Mouse (Mus musculus) limb, embryonic 14.5 days (tissue): ENCODE results near the gene Bap1. TPM values are rescaled to one million over a fixed set of nuclear protein-coding genes. Genes with fewer than 3 reads are reported as not detected.
A peak's percentile ranks its signal among the peaks of the same experiment; 100 is the strongest.

Source experiments
- ATAC-seq: fragments of 200-750 bp; cut with Nextera tagmentation; 2 replicates; pipeline ENCODE4 v1.8.0; 2017; ENCODE audit warnings: low read depth, moderate number of reproducible peaks, moderate TSS enrichment; ENCODE audit not compliant: low FRiP score
- DNase-seq: peaks from one replicate; pipeline ENCODE4 v3.0.0-alpha.2; 2015; ENCODE audit warnings: low spot score
- H3K27ac ChIP-seq: fragments of 300-500 bp; sonication (generic); replicated peaks from 2 replicates; pipeline ENCODE4 v1.5.1; 2014; ENCODE audit warnings: low read depth, mild to moderate bottlenecking, low read length, moderate library complexity, mixed read lengths
- H3K27me3 ChIP-seq: fragments of 300-500 bp; sonication (generic); 2 replicates; pipeline ENCODE4 v1.6.1; 2014; ENCODE audit warnings: low read length, mixed read lengths; ENCODE audit not compliant: control insufficient read depth, insufficient read depth
- H3K36me3 ChIP-seq: fragments of 300-500 bp; sonication (generic); 2 replicates; pipeline ENCODE4 v1.6.1; 2014; ENCODE audit warnings: mild to moderate bottlenecking, low read length, moderate library complexity, mixed read lengths; ENCODE audit not compliant: control insufficient read depth, insufficient read depth
- H3K4me1 ChIP-seq: fragments of 300-500 bp; sonication (generic); 2 replicates; pipeline ENCODE4 v1.6.1; 2014; ENCODE audit warnings: antibody characterized with exemption, low read length, mixed read lengths; ENCODE audit not compliant: control insufficient read depth, insufficient read depth
- H3K4me2 ChIP-seq: fragments of 300-500 bp; sonication (generic); replicated peaks from 2 replicates; pipeline ENCODE4 v1.6.1; 2014; ENCODE audit warnings: low read depth, mild to moderate bottlenecking, low read length, moderate library complexity; ENCODE audit not compliant: severe bottlenecking
- H3K4me3 ChIP-seq: fragments of 300-500 bp; sonication (generic); replicated peaks from 2 replicates; pipeline ENCODE4 v1.5.1; 2014; ENCODE audit warnings: low read length
- H3K9ac ChIP-seq: fragments of 300-500 bp; sonication (generic); 2 replicates; pipeline ENCODE4 v1.6.1; 2014; ENCODE audit warnings: mild to moderate bottlenecking, low read depth, low read length, moderate library complexity; ENCODE audit not compliant: severe bottlenecking
- H3K9me3 ChIP-seq: fragments of 300-500 bp; sonication (generic); 2 replicates; pipeline ENCODE4 v1.6.1; 2016; ENCODE audit warnings: low read length; ENCODE audit not compliant: control insufficient read depth
- POLR2A ChIP-seq: fragments of 200-500 bp; IDR thresholded peaks from 2 replicates; pipeline ENCODE4 v1.8.0; 2012; ENCODE audit warnings: inconsistent platforms, mild to moderate bottlenecking, moderate library complexity, borderline replicate concordance; ENCODE audit not compliant: insufficient read depth, insufficient read length; ENCODE audit errors: extremely low read depth
- whole genome bisulfite sequencing: fragments of 180-500 bp; shearing (Covaris S2); extraction: QIAGEN DNeasy Blood & Tissue Kit; methylation state at CpG from one replicate; pipeline ENCODE4 v1.1.7; 2014; 5-methylcytosine and 5-hydroxymethylcytosine counted together
- polyA plus RNA-seq, 2 experiments: library from polyadenylated mRNA; depleted of rRNA in 1 of 2; stranded (reverse) in 1 of 2; unstranded in 1 of 2; fragments of >200 nt; fragmentation: Nextera tagmentation in 1 of 2; extraction: Ambion mirVana in 1 of 2; gene quantifications; 2 replicates each; pipeline versions ENCODE4 v1.2.1 to v1.2.3; 2012 to 2014

Gene Bap1
- polyA plus RNA-seq, 2 experiments: 71.7 to 90.1 TPM

- WGBS: 68% methylated on average over 8 of the region's 8 CpGs
- no peak overlapping the region for H3K4me3 ChIP-seq
- H3K36me3 ChIP-seq: no peaks in the 10 kb centered on the region
- ATAC-seq (no peak), DNase-seq (no peak)
- H3K27ac ChIP-seq: no peak overlapping the region
- H3K9ac ChIP-seq: peak overlapping the region; percentile 0; the same call in 1 of the 2 replicates
- no peak for TF ChIP-seq POLR2A
- H3K4me2 ChIP-seq: no peak overlapping the region
- no peaks in the 10 kb centered on the region for H3K27me3 ChIP-seq
- H3K4me1 ChIP-seq: 0 out of 2 replicates have a peak, but pooled peaks cover 10% of the 10 kb centered on the region
- no peaks in the 10 kb centered on the region for H3K9me3 ChIP-seq
Observed at GRCm38 (mm10) chr14:31213868-31214267, 37.4 kb upstream of the Bap1 start.

- Histone ChIP-seq H3K9me3 (no peaks in the 10 kb centered on the region), H3K36me3 (no peaks in the 10 kb centered on the region), H3K9ac (no peak overlapping the region), H3K4me3 (no peak overlapping the region), H3K27ac (no peak overlapping the region), H3K4me1 (0 out of 2 replicates have a peak, but pooled peaks cover 10% of the 10 kb centered on the region), H3K27me3 (no peaks in the 10 kb centered on the region), H3K4me2 (no peak overlapping the region)
- TF ChIP-seq POLR2A: no peak
- WGBS: 76% methylated on average over 3 of the region's 3 CpGs
- ATAC-seq (no peak), DNase-seq (no peak)
Observed at GRCm38 (mm10) chr14:31214684-31215083, 36.6 kb upstream of the Bap1 start.

- Histone ChIP-seq H3K9me3 (no peaks in the 10 kb centered on the region), H3K27me3 (no peaks in the 10 kb centered on the region), H3K4me3 (no peak overlapping the region), H3K9ac (peak overlapping the region; percentile 39), H3K27ac (no peak overlapping the region), H3K36me3 (no peaks in the 10 kb centered on the region), H3K4me1 (0 out of 2 replicates have a peak, but pooled peaks cover 10% of the 10 kb centered on the region), H3K4me2 (no peak overlapping the region)
- DNase-seq: peak; percentile 67
- no peak for TF ChIP-seq POLR2A
- peak; percentile 53; the same call in 1 of the 2 replicates for ATAC-seq
- WGBS: 33% methylated on average over 15 of the region's 15 CpGs
Observed at GRCm38 (mm10) chr14:31215157-31216002, 35.9 kb upstream of the Bap1 start.

- no peak for TF ChIP-seq POLR2A
- no peak for DNase-seq
- no peak for ATAC-seq
- Histone ChIP-seq H3K4me1 (0 out of 2 replicates have a peak, but pooled peaks cover 10% of the 10 kb centered on the region), H3K9ac (peak within 1 kb of the TSS; percentile 39), H3K27ac (no peak within 1 kb of the TSS), H3K9me3 (no peaks in the 10 kb centered on the region), H3K4me2 (peak within 1 kb of the TSS; percentile 26), H3K36me3 (no peaks in the 10 kb centered on the region), H3K4me3 (no peak within 1 kb of the TSS), H3K27me3 (no peaks in the 10 kb centered on the region)
- 85% methylated on average over 2 of the region's 2 CpGs for WGBS
Observed at GRCm38 (mm10) chr14:31216846-31217245, 34.4 kb upstream of the Bap1 start, which contains the start of gene Nisch. Nisch (minus strand) TSS chr14:31216946.

GRCm38 (mm10) chr14:31217666-31218065, 33.6 kb upstream of the Bap1 start, which contains the start of gene Sema3g:
Sema3g (plus strand) TSS chr14:31217860.
- Histone ChIP-seq H3K9ac (no peak within 1 kb of the TSS; the same call in 1 of the 2 replicates), H3K36me3 (no peaks in the 10 kb centered on the region), H3K27ac (no peak within 1 kb of the TSS), H3K4me3 (no peak within 1 kb of the TSS), H3K4me1 (0 out of 2 replicates have a peak, but pooled peaks cover 9% of the 10 kb centered on the region), H3K9me3 (no peaks in the 10 kb centered on the region), H3K4me2 (peak within 1 kb of the TSS; percentile 26), H3K27me3 (no peaks in the 10 kb centered on the region)
- WGBS: 7% methylated on average over 11 of the region's 11 CpGs
- DNase-seq: peak; percentile 71
- no peak for TF ChIP-seq POLR2A
- ATAC-seq: peak; percentile 21; the same call in 1 of the 2 replicates
